Mouse (Mus musculus) common myeloid progenitor, adult 5-6 weeks (primary cell): ENCODE data around the gene Qrfp. TPM values are rescaled to one million over a fixed set of nuclear protein-coding genes. Genes with fewer than 3 reads are reported as not detected.
A peak's percentile ranks its signal among the peaks of the same experiment; 100 is the strongest.

Experiments used
- ATAC-seq: replicated peaks from 2 replicates; pipeline ENCODE4 v1.8.0; 2016; ENCODE audit warnings: low read depth, mild to moderate bottlenecking, moderate TSS enrichment, inconsistent platforms; ENCODE audit not compliant: poor library complexity, severe bottlenecking
- total RNA-seq: library from RNA; stranded (forward); fragments of 200-1000, 187-1606 nt; gene quantifications from 2 replicates; pipeline ENCODE4 v1.2.3, GENCODE M21; 2017

The Qrfp gene
- 0.19 and 0.27 TPM in 2 replicates for total RNA-seq

DNA sequence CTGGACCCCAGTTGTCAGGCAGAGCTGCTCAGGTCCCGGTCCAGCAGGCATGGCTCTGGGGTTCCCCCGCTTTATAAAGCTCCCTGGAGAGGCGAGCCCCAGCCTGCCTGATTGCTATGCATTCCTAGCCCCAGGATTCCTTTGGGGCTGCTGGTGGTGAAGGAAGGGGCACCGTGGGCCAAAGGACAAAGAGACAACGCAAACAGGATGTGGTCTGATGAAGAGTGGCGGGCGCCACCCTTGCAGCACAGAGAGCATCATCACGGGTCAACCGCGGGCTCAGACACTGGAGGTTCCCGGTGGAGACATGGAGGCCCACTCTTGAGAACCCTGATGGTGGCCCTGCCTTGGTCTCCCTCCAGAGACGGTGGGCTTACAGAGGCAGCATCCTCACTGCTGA, at the start of gene Qrfp:
TSS of gene Qrfp (minus strand) at position 137 of the 400 bp plus-strand sequence.
- peak; percentile 37; the same call in 1 of the 2 replicates for ATAC-seq

DNA sequence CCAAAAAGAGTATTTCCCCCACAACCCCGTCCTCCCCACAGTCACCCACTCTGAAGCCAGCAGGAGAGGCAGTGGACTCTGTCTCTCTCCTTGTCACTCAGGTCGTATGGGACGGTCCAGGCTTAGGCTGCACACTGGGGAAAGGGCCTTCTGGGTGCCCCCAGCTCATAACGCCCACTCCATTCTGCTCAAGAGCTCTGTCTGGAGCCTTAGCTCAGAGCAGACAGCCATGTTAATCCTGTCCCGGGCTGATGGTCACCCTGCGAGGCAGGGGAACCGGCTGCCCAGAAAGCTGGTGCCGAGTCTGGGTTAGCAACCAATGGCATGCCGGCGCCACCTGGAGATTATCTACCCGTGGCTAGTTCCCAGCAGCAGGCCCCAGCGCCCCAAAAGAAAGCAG, 48.1 kb upstream of the Qrfp start:
- ATAC-seq = no peak

DNA sequence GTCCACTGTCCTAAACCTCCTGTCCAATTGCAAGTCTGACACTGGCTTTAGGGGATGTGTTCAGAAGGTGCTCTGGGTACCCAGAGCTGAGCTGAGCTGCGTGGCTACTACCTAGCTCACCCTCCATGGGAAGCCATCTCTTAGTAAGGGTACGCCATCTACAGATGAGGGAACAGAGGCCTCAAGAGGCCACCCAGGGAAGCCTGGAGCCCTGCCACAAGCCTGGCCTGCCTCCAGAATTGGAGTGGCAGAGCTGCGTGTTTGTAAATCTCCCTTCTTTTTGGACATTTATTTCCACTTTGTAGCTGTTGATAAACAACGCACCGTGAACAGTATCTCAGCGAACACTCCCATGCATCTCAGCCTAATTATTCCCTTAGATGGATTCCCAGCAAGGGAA, 46.8 kb upstream of the Qrfp start:
- no peak for ATAC-seq

DNA sequence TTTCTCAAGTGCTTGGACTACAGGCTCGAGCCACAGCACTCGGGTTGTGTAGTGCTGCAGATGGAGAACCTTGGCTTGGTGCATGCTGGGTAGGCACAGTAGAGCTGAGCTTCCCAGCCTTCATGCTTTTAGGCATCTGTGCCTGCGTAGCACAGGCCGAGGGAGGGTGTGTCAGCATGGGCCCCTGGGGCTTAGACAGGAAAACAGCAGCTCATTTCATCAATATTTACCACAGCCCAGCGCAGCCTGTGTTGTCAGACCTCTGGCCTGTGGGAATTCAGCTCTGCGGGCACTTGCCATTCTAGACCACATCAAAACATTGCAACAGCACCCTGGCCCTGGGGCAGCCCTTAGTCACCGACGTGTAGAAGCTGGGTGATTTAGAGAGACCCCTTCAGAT, 45.6 kb upstream of the Qrfp start:
- no peak for ATAC-seq

DNA sequence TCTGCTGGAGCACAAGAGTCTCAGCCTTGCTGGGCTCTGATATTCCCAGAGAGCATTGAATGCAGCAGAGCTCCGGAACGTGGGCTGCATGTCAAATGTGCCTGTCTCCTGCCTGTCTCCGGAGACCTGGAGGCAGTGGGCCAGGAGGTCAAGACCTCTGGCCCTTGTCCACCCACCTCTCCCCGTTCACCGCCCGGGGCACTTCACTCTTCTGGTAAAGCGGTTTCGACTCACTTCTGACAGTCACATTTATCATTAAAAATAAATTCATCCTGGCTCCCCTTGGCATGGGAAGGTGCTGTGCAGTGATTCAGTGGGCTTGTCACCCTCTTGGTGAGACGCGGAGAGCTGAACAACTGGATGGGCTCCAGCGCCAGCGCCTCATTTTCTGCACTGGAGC, 39.8 kb upstream of the Qrfp start:
- no peak for ATAC-seq

DNA sequence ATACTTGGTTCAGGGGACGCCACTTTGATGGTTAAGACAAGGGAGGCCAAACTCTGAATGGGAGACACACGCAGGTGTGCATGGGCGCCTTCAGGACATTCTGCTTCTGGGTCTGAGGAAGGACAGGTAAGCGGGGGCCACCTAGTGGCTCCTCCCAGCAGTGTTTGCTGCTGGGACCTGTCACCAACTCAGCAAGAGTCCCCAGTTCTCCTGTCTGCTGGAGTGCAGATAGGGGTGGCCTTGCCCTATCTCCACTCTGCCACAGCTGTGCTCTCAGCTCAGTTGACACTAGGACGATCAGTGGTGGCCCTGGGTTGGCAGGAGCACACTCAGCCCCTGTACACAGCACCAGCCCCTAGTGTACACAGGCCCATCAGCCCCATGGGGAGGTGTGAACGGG, 37.5 kb upstream of the Qrfp start:
- ATAC-seq = peak; percentile 86

DNA sequence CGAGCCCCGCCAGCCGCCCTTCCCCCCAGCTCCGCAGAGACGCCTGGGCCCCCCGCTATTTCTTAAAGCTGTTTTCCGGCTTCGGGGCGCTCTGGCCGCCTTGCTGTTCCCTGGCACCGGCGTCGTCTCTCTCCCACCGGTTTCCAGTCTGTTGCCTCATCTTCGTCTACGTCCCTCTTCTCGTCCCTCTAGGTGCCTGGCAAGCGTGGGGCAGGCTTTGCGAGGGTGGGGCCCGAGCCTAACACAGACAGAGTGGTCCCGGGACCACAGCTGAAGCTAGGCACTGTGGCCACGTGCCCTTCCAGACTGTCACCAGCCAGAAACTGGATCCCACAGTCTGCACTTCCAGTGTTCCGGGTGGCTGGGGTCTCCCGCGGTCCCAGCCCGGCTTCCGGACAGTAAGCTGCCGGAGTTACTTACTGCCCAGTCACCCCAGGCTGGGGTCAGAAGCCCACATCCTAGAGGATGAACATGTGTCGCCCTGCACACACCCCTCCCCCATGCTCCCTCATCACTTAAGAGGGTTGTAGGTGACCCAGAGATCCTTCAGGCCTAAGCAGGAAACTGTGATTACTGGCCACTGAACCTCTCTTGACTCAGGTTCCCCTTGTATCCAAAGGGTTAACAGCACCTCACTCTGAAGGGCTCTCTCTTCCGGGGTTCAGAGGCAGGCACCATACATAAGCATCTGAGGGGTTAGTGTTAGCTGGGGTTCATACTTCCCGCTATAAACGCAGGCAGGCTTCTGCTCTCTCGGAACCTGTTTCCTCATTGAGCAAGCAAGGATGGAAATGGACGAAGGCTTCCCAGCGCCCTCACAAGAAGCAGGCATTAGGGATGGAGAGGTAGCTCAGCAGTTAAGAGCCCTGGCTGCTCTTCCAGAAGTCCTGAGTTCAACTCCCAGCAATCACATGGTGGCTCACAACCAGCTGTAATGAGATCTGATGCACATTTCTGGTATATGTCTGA, 36.6 kb upstream of the Qrfp start:
- ATAC-seq = no peak

DNA sequence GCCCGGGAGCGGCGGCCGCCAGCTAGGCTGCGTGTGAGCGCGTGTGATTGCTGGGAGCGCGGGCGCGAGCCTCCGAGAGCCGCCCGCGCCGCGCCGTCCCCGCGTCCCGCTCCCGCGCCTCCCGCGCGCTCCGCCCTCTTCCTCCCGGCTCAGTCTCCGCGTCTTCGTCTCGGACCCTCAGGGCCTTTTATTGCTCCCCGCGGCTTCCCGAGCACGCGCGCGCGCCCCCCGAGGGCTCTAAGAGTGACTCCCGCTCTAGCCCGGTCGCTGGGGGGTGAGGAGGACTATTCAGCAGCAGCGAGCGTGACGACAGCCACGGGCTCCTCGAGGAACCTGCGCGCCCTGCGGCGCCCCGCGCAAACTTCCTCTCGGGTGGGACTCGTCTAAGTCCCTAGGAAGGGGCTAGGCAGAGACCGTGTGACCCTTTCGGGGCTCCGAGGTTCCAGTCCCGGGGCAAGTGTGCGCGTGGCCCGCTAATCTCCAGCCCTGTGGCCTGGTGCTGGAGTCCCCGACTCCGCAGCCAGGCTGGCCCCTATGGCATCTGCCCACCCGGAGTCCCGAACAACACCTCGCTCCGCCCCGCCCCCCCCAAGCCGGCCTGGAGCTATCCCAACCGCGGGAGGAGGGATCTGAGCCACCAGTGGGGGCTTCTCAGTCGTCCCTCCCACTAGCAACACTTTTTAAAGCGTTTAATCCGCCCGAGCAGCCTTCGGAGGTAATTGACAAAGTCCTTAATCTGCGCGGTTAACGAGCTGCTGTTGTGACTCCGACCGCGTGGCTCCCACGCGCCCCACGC, 35.7 kb upstream of the Qrfp start, which contains the start of gene Fibcd1:
TSS of gene Fibcd1 (minus strand) at position 110 of the 796 bp plus-strand sequence.
- ATAC-seq = 0 out of 2 replicates have a peak, but pooled peaks have one; percentile 11

DNA sequence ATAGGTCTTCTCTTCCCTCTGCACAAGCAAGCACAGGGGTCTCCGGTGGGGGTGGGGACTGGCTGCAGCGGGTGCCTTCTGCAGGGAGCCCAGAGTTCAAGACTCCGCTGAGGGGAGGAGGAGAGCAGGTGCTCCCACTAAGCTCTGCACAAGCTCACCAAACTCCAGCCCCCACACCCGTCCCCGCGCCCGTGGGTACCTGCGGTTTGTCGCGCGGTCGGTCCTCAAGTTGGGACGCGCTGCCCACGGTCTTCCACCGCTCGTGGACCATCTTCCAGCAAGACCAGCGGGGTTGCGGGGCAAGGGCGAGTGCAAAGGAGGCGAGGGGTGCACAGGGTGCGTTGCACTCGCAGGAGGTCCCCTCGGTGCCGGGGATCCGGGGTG, 35.1 kb upstream of the Qrfp start:
- no peak for ATAC-seq

DNA sequence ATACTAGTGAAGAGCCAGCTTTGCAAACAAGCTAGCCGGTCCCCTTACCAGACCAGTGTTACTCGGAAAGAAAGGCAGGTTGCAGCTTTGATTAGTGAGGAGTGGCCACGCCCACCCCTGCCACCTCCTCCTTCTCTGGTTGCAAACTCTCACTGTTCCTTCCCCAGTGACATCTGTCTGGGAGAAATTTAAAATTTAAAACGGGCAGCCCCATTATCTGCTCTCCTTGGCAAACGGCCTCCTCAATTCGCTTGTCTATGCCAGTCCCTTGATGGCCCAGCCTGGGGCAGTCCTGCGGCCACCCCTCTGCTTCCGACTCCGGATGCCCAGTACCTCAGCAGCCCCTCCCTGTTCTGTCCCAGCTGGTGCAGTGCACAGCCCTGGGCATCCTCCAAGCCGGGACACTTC, 34.4 kb upstream of the Qrfp start:
- 0 out of 2 replicates have a peak, but pooled peaks have one; percentile 7 for ATAC-seq

DNA sequence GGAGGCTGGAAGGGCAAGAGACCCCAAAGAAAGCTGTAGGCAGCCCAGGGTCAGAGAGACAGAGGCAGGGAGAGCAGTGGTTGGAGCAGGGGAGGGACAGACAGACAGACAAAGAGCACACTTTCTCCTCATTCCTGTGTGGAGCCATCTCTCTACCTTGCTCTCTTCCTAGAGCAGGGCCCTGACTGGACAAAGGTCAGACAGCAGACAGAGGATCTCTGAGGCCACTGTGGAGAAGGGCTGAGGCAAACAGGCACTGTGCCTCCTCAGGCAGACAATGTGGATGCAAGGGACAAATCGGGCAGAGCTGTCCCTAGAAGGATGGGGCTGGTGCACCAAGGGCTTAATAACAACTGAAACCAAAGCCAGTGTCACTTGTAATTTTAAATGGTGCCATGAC, 28.5 kb upstream of the Qrfp start:
- no peak for ATAC-seq

DNA sequence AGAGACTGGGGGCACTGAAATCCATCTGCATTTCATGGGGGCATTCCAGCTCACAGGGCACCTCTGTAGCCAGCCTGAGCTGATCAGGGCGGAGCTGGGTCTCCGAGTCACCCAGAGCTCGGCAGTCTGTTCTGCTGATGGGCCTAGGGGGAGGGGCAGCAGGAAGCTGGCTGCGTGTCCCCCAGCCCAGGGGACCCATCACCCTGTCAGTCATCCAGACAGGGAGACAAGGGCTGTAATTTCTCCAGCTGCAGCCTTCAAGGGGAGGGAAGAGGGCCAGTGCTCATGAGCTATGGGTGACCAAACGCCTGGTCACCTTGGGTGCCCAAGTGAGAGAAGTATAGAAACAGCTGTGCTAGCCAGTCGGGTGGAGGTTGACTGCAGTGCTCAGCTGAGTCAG, 26.6 kb upstream of the Qrfp start:
- no peak for ATAC-seq

DNA sequence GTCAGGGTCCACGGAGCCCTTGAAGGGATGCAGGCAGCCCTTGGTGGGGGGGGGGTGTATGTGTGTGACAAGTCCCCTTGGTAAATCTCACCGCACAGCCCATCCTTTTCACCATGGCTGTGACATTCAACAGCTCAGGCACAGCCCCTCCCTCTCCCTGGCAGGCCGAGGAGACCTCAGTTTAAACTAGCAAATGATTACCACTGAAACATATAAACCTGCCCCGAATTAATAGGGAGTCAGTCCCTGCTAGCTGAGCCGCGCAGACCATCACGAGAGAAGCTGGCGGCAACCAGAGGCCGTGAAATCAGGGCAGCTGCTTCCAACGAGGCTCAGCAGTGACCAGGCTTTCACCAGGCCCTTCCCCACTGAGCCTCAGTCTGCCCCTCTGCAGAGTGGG, 25.7 kb upstream of the Qrfp start:
- ATAC-seq = no peak

DNA sequence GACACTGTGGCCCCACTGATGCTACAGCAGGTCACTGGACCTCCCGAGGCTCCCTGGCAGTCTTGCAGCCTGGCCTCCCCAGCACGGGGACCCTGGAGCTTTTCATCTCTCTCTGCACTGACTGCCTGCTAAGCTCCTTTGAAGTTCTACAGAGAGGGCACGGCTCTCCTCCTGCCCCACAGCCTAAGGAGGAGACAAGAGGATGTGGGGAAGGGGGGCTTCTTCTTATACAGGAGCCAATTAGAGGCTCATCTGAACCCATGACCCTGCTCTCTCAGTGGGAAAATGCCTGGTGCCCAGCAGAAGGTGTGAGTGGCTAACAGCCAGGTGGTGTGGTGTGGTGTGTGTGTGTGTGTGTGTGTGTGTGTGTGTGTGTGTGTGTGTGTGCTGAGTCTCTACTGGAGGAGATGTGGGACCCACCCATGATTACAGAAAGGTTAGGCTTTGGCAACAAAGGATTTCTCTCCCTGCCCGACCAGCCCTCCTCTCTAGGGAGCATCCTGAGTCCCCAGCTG, 18.0 kb upstream of the Qrfp start:
- ATAC-seq = no peak

DNA sequence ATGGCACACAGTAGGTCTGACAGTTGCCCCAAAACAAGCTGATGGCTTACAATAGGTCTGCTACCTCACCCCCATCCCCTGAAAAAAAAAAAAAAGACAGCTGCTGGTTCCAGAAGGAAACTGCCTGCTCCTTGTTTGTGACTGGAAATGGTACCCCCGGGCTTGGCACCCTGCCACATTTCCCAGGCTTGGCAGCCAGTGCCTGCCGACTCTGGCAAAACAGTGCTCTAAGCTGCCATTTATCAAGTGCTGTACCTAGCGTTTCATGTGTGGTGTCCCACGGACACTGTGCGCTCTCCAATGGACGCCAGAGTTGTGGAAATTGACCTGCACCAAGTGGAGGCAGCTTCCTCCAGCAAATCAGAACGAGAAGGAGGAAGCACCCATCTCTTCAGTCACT, 17.5 kb upstream of the Qrfp start:
- no peak for ATAC-seq

DNA sequence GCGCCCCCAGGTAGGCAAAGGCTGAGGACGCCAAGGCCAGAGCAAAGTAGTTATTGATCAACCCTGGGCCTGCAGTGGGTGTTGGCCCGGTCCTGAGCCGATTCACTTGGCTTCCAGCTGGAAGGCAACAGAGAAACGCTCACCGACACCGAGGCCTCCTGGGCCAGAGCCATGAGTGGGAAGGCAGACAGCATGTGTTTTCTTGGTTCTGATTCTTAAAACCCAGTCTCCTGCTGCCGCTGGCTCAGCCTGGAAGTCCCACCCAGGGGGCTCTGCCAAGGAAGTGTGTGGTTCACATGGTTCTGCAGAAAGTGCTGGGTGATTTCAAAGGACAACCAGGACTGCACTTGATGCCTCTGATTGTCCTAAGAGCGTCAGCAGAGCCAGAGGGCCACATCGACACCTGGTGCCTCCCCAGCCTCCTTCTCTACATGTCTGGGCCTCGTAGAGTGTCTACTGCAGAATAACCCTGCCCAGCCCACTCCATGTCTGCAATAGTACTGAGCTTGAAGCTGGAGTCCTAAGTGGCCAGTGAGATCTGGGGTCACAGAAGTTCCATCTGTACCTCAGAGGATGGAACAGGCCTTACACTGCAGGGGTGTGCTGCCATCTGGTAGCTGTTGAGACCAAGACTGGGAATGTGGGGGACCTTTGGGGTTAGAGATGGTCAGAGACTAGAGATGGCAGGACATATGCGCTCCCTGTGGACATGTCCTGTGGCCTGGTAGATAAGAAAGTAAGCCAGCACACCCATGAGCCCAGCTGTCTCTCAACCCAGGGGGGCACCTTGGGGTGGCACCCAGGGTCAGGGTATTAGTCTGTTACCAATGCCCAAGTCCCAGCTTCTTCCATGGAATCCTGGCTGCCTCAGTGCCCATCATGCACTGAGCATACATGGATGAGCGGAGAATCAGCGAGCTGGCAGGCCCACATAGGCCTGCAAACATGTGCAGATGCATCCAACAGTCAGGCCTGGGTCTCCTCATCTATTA, 16.0 kb upstream of the Qrfp start:
- no peak for ATAC-seq

DNA sequence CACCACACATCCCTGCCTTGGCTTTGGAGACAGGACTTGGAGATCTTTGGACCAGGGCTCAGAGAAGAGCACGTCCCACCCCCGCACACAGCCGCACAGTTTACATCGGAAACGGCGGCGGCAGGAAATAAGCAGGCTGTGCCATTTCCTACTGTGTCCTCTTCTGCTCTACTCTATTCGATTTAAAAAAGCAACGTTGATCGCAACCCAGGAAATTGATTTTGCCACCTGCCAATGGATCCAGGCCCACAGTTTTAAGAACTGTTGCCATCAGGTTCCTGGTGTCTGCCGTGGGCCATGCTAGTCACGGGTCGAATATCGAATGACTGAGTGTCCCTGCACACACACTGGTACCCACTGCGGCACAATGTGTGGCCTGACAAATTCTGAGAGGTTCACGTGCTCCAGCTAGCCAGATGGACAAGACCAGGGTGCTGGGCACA, 15.1 kb upstream of the Qrfp start:
- ATAC-seq = no peak

DNA sequence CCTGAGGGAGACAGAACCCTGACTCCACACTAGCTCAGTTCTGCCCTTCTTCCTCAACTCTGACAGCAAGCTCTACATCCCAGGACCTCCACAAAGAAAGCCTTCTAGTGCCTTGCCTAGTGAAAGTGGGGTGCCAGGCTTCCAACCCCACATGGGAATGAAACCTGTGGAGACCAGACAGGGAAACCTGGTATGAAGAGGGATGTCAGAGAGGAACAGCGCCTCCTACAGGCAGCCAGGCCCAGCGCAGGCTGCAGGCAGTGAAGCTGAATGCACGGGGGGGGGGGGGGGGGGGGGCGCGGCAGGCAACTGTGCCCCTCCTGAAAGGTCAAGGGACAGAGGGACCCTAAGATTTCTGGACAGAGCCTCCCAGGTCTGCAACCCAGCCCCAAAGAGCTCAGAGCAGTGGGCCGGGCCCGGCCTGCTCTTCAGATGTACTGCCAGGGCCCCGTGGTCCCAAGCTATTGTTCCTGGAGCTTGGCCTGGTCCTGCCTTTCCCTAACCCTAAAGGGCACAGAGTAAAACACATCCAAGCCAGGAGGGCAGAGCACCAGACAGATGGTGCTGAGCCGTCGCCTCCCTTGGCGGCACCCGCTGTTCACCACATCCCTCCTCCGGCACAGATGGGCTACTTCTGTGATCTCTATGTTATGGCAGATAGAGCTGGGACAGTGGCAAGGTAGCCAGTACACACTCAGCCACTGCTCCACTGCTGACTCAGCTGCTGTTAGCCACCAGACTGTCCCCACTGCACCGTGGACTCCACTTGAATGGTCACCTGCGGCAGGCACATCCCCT, 13.8 kb upstream of the Qrfp start:
- no peak for ATAC-seq
